Mouse (Mus musculus): Measurements from ENCODE around the gene Tgm2. TPM values are rescaled to one million over a fixed set of nuclear protein-coding genes. Genes with fewer than 3 reads are reported as not detected.
A peak's percentile ranks its signal among the peaks of the same experiment; 100 is the strongest.

Gene Tgm2
- polyA plus RNA-seq, 1 experiment: 5.6 TPM

GRCm38 (mm10) chr2:158179370-158180111, 33.3 kb upstream of the Tgm2 start:
- Histone ChIP-seq H3K9me3 (peaks cover 23% of the 10 kb centered on the region), H3K4me3 (replicated peaks) (no peak overlapping the region), H3K4me1 (peaks cover 35% of the 10 kb centered on the region), H3K27me3 (replicated peaks) (peaks cover 97% of the 10 kb centered on the region), H3K36me3 (replicated peaks; ENCODE audit: low read length) (no peaks in the 10 kb centered on the region)
- TF ChIP-seq FLI1 (IDR thresholded peaks at IDR 0.05; ENCODE audit: low read length) (no peak), GATA1 (IDR thresholded peaks at IDR 0.05; ENCODE audit: borderline replicate concordance, low read length) (no peak)

GRCm38 (mm10) chr2:158178696-158179369, 32.6 kb upstream of the Tgm2 start:
- peak overlapping the region; percentile 74 for H3K4me3 ChIP-seq (replicated peaks)
- peaks cover 23% of the 10 kb centered on the region for H3K9me3 ChIP-seq
- peaks cover 42% of the 10 kb centered on the region for H3K4me1 ChIP-seq
- peaks cover 98% of the 10 kb centered on the region for H3K27me3 ChIP-seq (replicated peaks)
- H3K36me3 ChIP-seq (replicated peaks; ENCODE audit: low read length): no peaks in the 10 kb centered on the region
- TF ChIP-seq FLI1 (IDR thresholded peaks at IDR 0.05; ENCODE audit: low read length) (no peak), GATA1 (IDR thresholded peaks at IDR 0.05; ENCODE audit: borderline replicate concordance, low read length) (no peak)

GRCm38 (mm10) chr2:158178139-158178538, 31.9 kb upstream of the Tgm2 start:
- Histone ChIP-seq H3K36me3 (replicated peaks; ENCODE audit: low read length) (no peaks in the 10 kb centered on the region), H3K27me3 (replicated peaks) (peaks cover 98% of the 10 kb centered on the region), H3K4me1 (peaks cover 48% of the 10 kb centered on the region), H3K4me3 (replicated peaks) (no peak overlapping the region), H3K9me3 (peaks cover 29% of the 10 kb centered on the region)
- TF ChIP-seq GATA1 (IDR thresholded peaks at IDR 0.05; ENCODE audit: borderline replicate concordance, low read length): no peak

- Histone ChIP-seq H3K4me1 (peaks cover 48% of the 10 kb centered on the region), H3K9me3 (peaks cover 32% of the 10 kb centered on the region), H3K27me3 (replicated peaks) (peaks cover 94% of the 10 kb centered on the region), H3K4me3 (replicated peaks) (no peak overlapping the region), H3K36me3 (replicated peaks; ENCODE audit: low read length) (no peaks in the 10 kb centered on the region)
- TF ChIP-seq FLI1 (IDR thresholded peaks at IDR 0.05; ENCODE audit: low read length): no peak
- no peak for TF ChIP-seq GATA1 (IDR thresholded peaks at IDR 0.05; ENCODE audit: borderline replicate concordance, low read length)
Observed at GRCm38 (mm10) chr2:158177574-158177973, 31.3 kb upstream of the Tgm2 start.

- Histone ChIP-seq H3K4me1 (peaks cover 48% of the 10 kb centered on the region), H3K27me3 (replicated peaks) (peaks cover 92% of the 10 kb centered on the region), H3K4me3 (replicated peaks) (no peak overlapping the region), H3K36me3 (replicated peaks; ENCODE audit: low read length) (no peaks in the 10 kb centered on the region), H3K9me3 (peaks cover 40% of the 10 kb centered on the region)
- TF ChIP-seq FLI1 (IDR thresholded peaks at IDR 0.05; ENCODE audit: low read length) (no peak), GATA1 (IDR thresholded peaks at IDR 0.05; ENCODE audit: borderline replicate concordance, low read length) (no peak)
Observed at GRCm38 (mm10) chr2:158176763-158177162, 30.5 kb upstream of the Tgm2 start.

- peak overlapping the region; percentile 71 for H3K4me3 ChIP-seq (replicated peaks)
- peaks cover 3% of the 10 kb centered on the region for H3K36me3 ChIP-seq (replicated peaks; ENCODE audit: low read length)
- peaks cover 89% of the 10 kb centered on the region for H3K27me3 ChIP-seq (replicated peaks)
- peaks cover 48% of the 10 kb centered on the region for H3K4me1 ChIP-seq
- H3K9me3 ChIP-seq: peaks cover 47% of the 10 kb centered on the region
- TF ChIP-seq FLI1 (IDR thresholded peaks at IDR 0.05; ENCODE audit: low read length) (peak; percentile 71; the same call in 1 of the 2 replicates), GATA1 (IDR thresholded peaks at IDR 0.05; ENCODE audit: borderline replicate concordance, low read length) (peak; percentile 69; the same call in 1 of the 3 replicates)
Observed at GRCm38 (mm10) chr2:158175433-158175832, 29.2 kb upstream of the Tgm2 start.

- peaks cover 89% of the 10 kb centered on the region for H3K27me3 ChIP-seq (replicated peaks)
- H3K36me3 ChIP-seq (replicated peaks; ENCODE audit: low read length): peaks cover 3% of the 10 kb centered on the region
- TF ChIP-seq FLI1 (IDR thresholded peaks at IDR 0.05; ENCODE audit: low read length): no peak
- TF ChIP-seq GATA1 (IDR thresholded peaks at IDR 0.05; ENCODE audit: borderline replicate concordance, low read length): no peak
- peaks cover 51% of the 10 kb centered on the region for H3K4me1 ChIP-seq
- H3K4me3 ChIP-seq (replicated peaks): peak overlapping the region; percentile 71
- peaks cover 47% of the 10 kb centered on the region for H3K9me3 ChIP-seq
Observed at GRCm38 (mm10) chr2:158174958-158175357, 28.7 kb upstream of the Tgm2 start.

- H3K4me3 ChIP-seq (replicated peaks): no peak overlapping the region
- peaks cover 89% of the 10 kb centered on the region for H3K27me3 ChIP-seq (replicated peaks)
- peaks cover 3% of the 10 kb centered on the region for H3K36me3 ChIP-seq (replicated peaks; ENCODE audit: low read length)
- TF ChIP-seq FLI1 (IDR thresholded peaks at IDR 0.05; ENCODE audit: low read length): no peak
- H3K9me3 ChIP-seq: peaks cover 48% of the 10 kb centered on the region
- H3K4me1 ChIP-seq: peaks cover 50% of the 10 kb centered on the region
Observed at GRCm38 (mm10) chr2:158174438-158174837, 28.2 kb upstream of the Tgm2 start.

GRCm38 (mm10) chr2:158170394-158170793, 24.2 kb upstream of the Tgm2 start:
- Histone ChIP-seq H3K27me3 (replicated peaks) (peaks cover 75% of the 10 kb centered on the region), H3K4me3 (replicated peaks) (no peak overlapping the region), H3K9me3 (peaks cover 41% of the 10 kb centered on the region), H3K36me3 (replicated peaks; ENCODE audit: low read length) (peaks cover 3% of the 10 kb centered on the region), H3K4me1 (peaks cover 60% of the 10 kb centered on the region)
- TF ChIP-seq FLI1 (IDR thresholded peaks at IDR 0.05; ENCODE audit: low read length) (no peak), GATA1 (IDR thresholded peaks at IDR 0.05; ENCODE audit: borderline replicate concordance, low read length) (no peak)

GRCm38 (mm10) chr2:158169771-158170170, 23.5 kb upstream of the Tgm2 start:
- peaks cover 54% of the 10 kb centered on the region for H3K4me1 ChIP-seq
- no peak overlapping the region for H3K4me3 ChIP-seq (replicated peaks)
- TF ChIP-seq GATA1 (IDR thresholded peaks at IDR 0.05; ENCODE audit: borderline replicate concordance, low read length): no peak
- no peak for TF ChIP-seq FLI1 (IDR thresholded peaks at IDR 0.05; ENCODE audit: low read length)
- peaks cover 73% of the 10 kb centered on the region for H3K27me3 ChIP-seq (replicated peaks)
- peaks cover 41% of the 10 kb centered on the region for H3K9me3 ChIP-seq
- peaks cover 3% of the 10 kb centered on the region for H3K36me3 ChIP-seq (replicated peaks; ENCODE audit: low read length)

All from megakaryocyte, embryonic 14.5 days (primary cell).